13 mouse cellular contexts compared by ENCODE assay signal in the genomic region with DNA sequence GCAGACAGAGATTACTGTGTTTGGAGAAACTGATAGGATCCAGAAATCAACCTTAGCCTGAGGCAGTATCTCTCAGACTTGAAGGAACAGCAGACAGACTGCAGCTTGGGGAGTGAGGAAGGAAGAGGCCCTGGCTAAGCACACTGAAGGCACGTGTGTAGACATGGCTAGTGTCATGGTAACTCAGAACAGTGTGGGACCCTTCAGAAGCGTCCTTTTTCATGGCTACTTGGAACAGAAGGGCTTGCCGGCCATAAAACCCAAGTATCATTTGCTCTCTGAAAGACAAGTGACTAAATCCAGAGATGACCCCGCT.
A peak's percentile ranks its signal among the peaks of the same experiment; 100 is the strongest.
DNase-seq lines count a peak whose midpoint lies in the region; ATAC-seq and TF ChIP-seq lines count a peak whose summit lies in the region.
"Had no signal": no experiment of that assay in that cellular context is flagged by ENCODE, and none has a peak within 500 bp of the region (broad histone marks: within the 10 kb centered on the region; RNA-seq: fewer than 3 reads in every experiment).

No protein-coding gene starts in this region.

- no peak overlapping the region for H3K4me3 ChIP-seq in liver, postnatal 0 days (ENCODE audit: low read depth, low read length)
- no peak overlapping the region for H3K4me3 ChIP-seq in liver, embryonic 12.5 days
- no peak overlapping the region for H3K4me3 ChIP-seq in embryonic facial prominence, embryonic 11.5 days (ENCODE audit: low read depth, low read length)
- no peak overlapping the region for H3K4me3 ChIP-seq in limb, embryonic 10.5 days
- H3K4me3 ChIP-seq: left cerebral cortex, adult 2 months; megakaryocyte, embryonic 14.5 days had no signal

- WGBS in liver, postnatal 0 days (ENCODE audit: insufficient replicate concordance) = 34% methylated on average over 4 of the region's 4 CpGs
- 30% methylated on average over 4 of the region's 4 CpGs for WGBS in liver, embryonic 12.5 days (ENCODE audit: insufficient replicate concordance)
- 41% methylated on average over 4 of the region's 4 CpGs for WGBS in embryonic facial prominence, embryonic 11.5 days
- 50% methylated on average over 4 of the region's 4 CpGs for WGBS in limb, embryonic 10.5 days

- no peak overlapping the region for H3K9ac ChIP-seq in liver, postnatal 0 days (replicated peaks)
- H3K9ac ChIP-seq in liver, embryonic 12.5 days = no peak overlapping the region
- no peak overlapping the region for H3K9ac ChIP-seq in embryonic facial prominence, embryonic 11.5 days (replicated peaks; ENCODE audit: low read length)

- peaks cover 16% of the 10 kb centered on the region for H3K4me1 ChIP-seq in liver, postnatal 0 days (ENCODE audit: insufficient read depth)
- peaks cover 12% of the 10 kb centered on the region for H3K4me1 ChIP-seq in liver, embryonic 12.5 days
- H3K4me1 ChIP-seq in embryonic facial prominence, embryonic 11.5 days (ENCODE audit: control insufficient read depth, insufficient read depth, low read length) = no peaks in the 10 kb centered on the region; the same call in 1 of the 2 replicates
- peaks cover 9% of the 10 kb centered on the region for H3K4me1 ChIP-seq in limb, embryonic 10.5 days

- peak overlapping the region; percentile 22; the same call in 1 of the 2 replicates for H3K27ac ChIP-seq in liver, postnatal 0 days (ENCODE audit: low read depth)
- H3K27ac ChIP-seq in liver, embryonic 12.5 days = no peak overlapping the region
- H3K27ac ChIP-seq in embryonic facial prominence, embryonic 11.5 days (replicated peaks; ENCODE audit: low read depth, low read length) = no peak overlapping the region
- H3K27ac ChIP-seq in limb, embryonic 10.5 days = 0 out of 2 replicates have a peak overlapping the region, but pooled peaks have one; percentile 30
- H3K27ac ChIP-seq: left cerebral cortex, adult 2 months had no signal

- H3K27me3 ChIP-seq in liver, postnatal 0 days (ENCODE audit: insufficient read depth, low read length) = no peaks in the 10 kb centered on the region
- no peaks in the 10 kb centered on the region for H3K27me3 ChIP-seq in liver, embryonic 12.5 days (replicated peaks)
- no peaks in the 10 kb centered on the region for H3K27me3 ChIP-seq in embryonic facial prominence, embryonic 11.5 days (ENCODE audit: control insufficient read depth, insufficient read depth, low read length)
- no peaks in the 10 kb centered on the region for H3K27me3 ChIP-seq in limb, embryonic 10.5 days (ENCODE audit: low read depth, poor library complexity, severe bottlenecking)
- H3K27me3 ChIP-seq: megakaryocyte, embryonic 14.5 days had no signal

- H3K36me3 ChIP-seq in liver, postnatal 0 days (replicated peaks; ENCODE audit: insufficient read depth, low read length) = no peaks in the 10 kb centered on the region
- H3K36me3 ChIP-seq in liver, embryonic 12.5 days = no peaks in the 10 kb centered on the region
- no peaks in the 10 kb centered on the region for H3K36me3 ChIP-seq in embryonic facial prominence, embryonic 11.5 days (replicated peaks; ENCODE audit: control insufficient read depth, insufficient read depth, low read depth, low read length)
- H3K36me3 ChIP-seq in limb, embryonic 10.5 days = no peaks in the 10 kb centered on the region

- H3K4me2 ChIP-seq in liver, postnatal 0 days (ENCODE audit: low read depth, low read length) = no peak overlapping the region
- no peak overlapping the region; the same call in 1 of the 2 replicates for H3K4me2 ChIP-seq in liver, embryonic 12.5 days
- no peak overlapping the region for H3K4me2 ChIP-seq in embryonic facial prominence, embryonic 11.5 days (ENCODE audit: low read depth, low read length)

- TF ChIP-seq EP300 in liver, postnatal 0 days (IDR thresholded peaks at IDR 0.05; ENCODE audit: low read depth) = no peak

- TF ChIP-seq CTCF in liver, postnatal 0 days (IDR thresholded peaks at IDR 0.05; ENCODE audit: low read depth) = no peak

- no peaks in the 10 kb centered on the region for H3K9me3 ChIP-seq in liver, postnatal 0 days (ENCODE audit: low read length)
- no peaks in the 10 kb centered on the region for H3K9me3 ChIP-seq in liver, embryonic 12.5 days (replicated peaks)
- no peaks in the 10 kb centered on the region for H3K9me3 ChIP-seq in embryonic facial prominence, embryonic 11.5 days (replicated peaks; ENCODE audit: control insufficient read depth, low read length)
- no peaks in the 10 kb centered on the region for H3K9me3 ChIP-seq in limb, embryonic 10.5 days (replicated peaks)

- no peak for ATAC-seq in liver, postnatal 0 days
- ATAC-seq in liver, embryonic 12.5 days = no peak
- ATAC-seq in embryonic facial prominence, embryonic 11.5 days (replicated peaks; ENCODE audit: insufficient number of reproducible peaks, low FRiP score, low TSS enrichment, low read depth) = peak; percentile 70; the same call in 1 of the 2 replicates

- DNase-seq in heart, adult 11 months = peak; percentile 82
- DNase-seq in heart, adult 18-20 months = no peak
- DNase-seq in liver, postnatal 0 days = no peak
- DNase-seq in embryonic facial prominence, embryonic 11.5 days (ENCODE audit: low spot score) = peak; percentile 15
- DNase-seq in limb, embryonic 10.5 days (ENCODE audit: low spot score) = no peak
- DNase-seq in right cerebral cortex, adult 18-20 months = no peak
- DNase-seq in left cerebral cortex, adult 8-10 months (ENCODE audit: low spot score in 2 of 2) = no peak
- DNase-seq: cerebellum, postnatal 10 days; gastrocnemius, postnatal 10 days; liver had no signal

Comparison
In these comparisons a context has a peak if more than half of its experiments do, and no peak if none do; other contexts are left out.
1. DNase-seq: peak in heart, adult 11 months (single experiment) and embryonic facial prominence, embryonic 11.5 days (single experiment); none in heart, adult 18-20 months (0 of 2), liver, postnatal 0 days (single experiment), limb, embryonic 10.5 days (single experiment), right cerebral cortex, adult 18-20 months (single experiment) and left cerebral cortex, adult 8-10 months (0 of 2).
2. H3K27ac ChIP-seq: peak in liver, postnatal 0 days (single experiment) and limb, embryonic 10.5 days (single experiment); none in liver, embryonic 12.5 days (single experiment) and embryonic facial prominence, embryonic 11.5 days (single experiment).